Mouse (Mus musculus) cerebellum, adult 2 months (tissue): Measurements from ENCODE around the gene Vav1.

ENCODE experiments used
- CTCF ChIP-seq: fragments of 200-500 bp; IDR thresholded peaks from 2 replicates; pipeline ENCODE4 v1.5.1; 2011; ENCODE audit warnings: low read depth, mild to moderate bottlenecking, control low read depth, low read length, moderate library complexity, borderline replicate concordance; ENCODE audit not compliant: insufficient read depth
- POLR2A ChIP-seq: fragments of 200-500 bp; IDR thresholded peaks from 2 replicates; pipeline ENCODE4 v1.6.1; 2011; ENCODE audit warnings: low read length, control low read depth, borderline replicate concordance; ENCODE audit not compliant: insufficient read depth

DNA sequence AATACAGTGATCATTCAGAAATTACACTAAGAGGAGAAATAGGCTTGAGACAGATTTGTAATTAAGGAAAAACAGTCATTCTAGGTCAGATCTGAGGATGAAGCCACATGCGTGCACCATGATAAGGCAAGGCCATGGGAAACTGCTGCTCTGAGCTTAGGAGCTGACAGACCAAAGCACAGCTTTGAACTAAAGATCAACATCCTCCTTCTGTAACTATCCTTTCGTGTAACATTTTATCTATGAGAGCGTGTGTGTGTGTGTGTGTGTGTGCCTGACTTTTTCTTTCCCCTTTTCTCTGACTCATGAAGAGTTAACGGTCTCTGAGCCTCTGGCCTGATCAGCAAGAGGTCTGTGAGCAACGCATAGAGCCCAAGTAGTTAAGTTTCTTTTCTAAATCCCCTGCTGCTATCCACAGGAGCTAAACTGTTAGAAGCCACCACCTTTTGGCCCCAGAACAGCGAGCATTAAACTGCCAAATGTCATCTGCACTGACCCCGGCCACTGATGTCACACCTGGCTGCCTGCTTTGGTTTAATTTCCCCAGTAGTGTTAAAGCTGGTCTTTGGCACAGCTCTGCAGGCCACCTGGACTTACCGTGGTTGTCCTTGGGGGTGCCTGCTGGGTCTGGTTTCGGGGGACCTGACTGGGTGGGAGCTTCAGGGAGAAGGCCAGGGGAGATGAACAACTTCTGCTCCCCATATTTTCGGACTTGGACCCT is 35.1 kb upstream of the Vav1 start:
- TF ChIP-seq POLR2A (no peak), CTCF (no peak)
